Mouse (Mus musculus): ENCODE measurements around the gene Hist1h1e.

DNA sequence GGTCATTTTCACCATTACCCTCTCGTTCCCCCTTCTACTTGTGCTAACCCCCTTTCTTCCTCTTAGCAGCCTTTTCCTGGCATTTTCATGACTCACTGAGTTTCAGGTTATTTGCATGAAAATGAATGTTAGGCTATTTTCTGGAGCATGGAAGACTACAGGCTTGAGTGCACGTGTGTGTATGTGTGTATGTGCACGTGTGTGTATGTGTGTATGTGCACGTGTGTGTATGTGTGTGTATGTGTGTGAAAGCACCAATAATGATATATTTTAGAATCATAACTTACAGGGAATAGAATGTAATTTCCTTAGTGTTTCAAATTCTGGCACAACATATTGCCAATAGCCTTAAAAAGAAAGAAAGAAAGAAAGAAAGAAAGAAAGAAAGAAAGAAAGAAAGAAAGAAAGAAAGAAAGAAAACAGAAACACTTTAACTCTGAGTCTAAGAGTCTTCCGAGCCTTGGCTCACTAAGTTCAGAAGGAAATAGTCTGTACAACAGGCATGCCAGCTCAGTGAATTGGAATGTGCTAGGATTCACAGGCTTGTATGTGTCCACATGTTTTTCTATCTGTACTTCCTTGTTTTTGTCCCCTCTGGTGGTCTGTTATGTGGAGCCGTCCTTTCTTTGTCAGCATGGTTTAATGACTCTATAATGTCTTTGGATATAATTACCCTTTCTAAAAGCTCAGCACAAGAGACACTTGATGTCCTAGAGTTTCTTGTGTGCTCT is 37.4 kb upstream of the Hist1h1e start:
- TF ChIP-seq EP300 (optimal IDR thresholded peaks at IDR 0.05) (no peak), CTCF (IDR thresholded peaks at IDR 0.05; ENCODE audit: low read depth) (no peak)

Measured in stomach, postnatal 0 days (tissue).